Mouse (Mus musculus) right cerebral cortex, adult 18-20 months (tissue): ENCODE measurements around the gene Pds5a.
A peak's percentile ranks its signal among the peaks of the same experiment; 100 is the strongest.
"Not testable (repeated sequence)": the region's sequence is repeated elsewhere in the genome, so short reads cannot be mapped to it uniquely, and the experiment has no call there.

Experiments
- DNase-seq: peaks from one replicate; pipeline ENCODE4 v3.0.0; 2022; ENCODE audit warnings: mixed read lengths

Gene Pds5a

GRCm38 (mm10) chr5:65697836-65698758, at the start of gene Pds5a:
Gene Pds5a, minus strand, starts transcription at chr5:65698273.
- DNase-seq: peak; percentile 86

GRCm38 (mm10) chr5:65746908-65747307, 48.8 kb upstream of the Pds5a start:
- no peak for DNase-seq

GRCm38 (mm10) chr5:65739366-65739765, 41.3 kb upstream of the Pds5a start:
- DNase-seq: no peak

- DNase-seq: no peak
Observed at GRCm38 (mm10) chr5:65735601-65736000, 37.5 kb upstream of the Pds5a start.

- DNase-seq: no peak
Observed at GRCm38 (mm10) chr5:65731173-65732007, 33.3 kb upstream of the Pds5a start.

GRCm38 (mm10) chr5:65724311-65725054, 26.4 kb upstream of the Pds5a start:
- DNase-seq: peak; percentile 33

- DNase-seq: no peak
Observed at GRCm38 (mm10) chr5:65718368-65718767, 20.3 kb upstream of the Pds5a start.

GRCm38 (mm10) chr5:65717903-65718211, 19.8 kb upstream of the Pds5a start:
- DNase-seq: not testable (repeated sequence)

GRCm38 (mm10) chr5:65717063-65717902, 19.2 kb upstream of the Pds5a start:
- DNase-seq: no peak

GRCm38 (mm10) chr5:65715084-65715483, 17.0 kb upstream of the Pds5a start:
- DNase-seq: no peak

- no peak for DNase-seq
Observed at GRCm38 (mm10) chr5:65711463-65711862, 13.4 kb upstream of the Pds5a start.

- no peak for DNase-seq
Observed at GRCm38 (mm10) chr5:65710267-65710666, 12.2 kb upstream of the Pds5a start.

GRCm38 (mm10) chr5:65706979-65707378, 8.9 kb upstream of the Pds5a start:
- DNase-seq: no peak

- DNase-seq: no peak
Observed at GRCm38 (mm10) chr5:65706171-65706570, 8.1 kb upstream of the Pds5a start.

GRCm38 (mm10) chr5:65704765-65705678, 6.9 kb upstream of the Pds5a start:
- no peak for DNase-seq

- no peak for DNase-seq
Observed at GRCm38 (mm10) chr5:65703261-65703660, 5.2 kb upstream of the Pds5a start.

GRCm38 (mm10) chr5:65700102-65700501, 2.0 kb upstream of the Pds5a start:
- DNase-seq: no peak

- DNase-seq: no peak
Observed at GRCm38 (mm10) chr5:65699146-65699545, 1.1 kb upstream of the Pds5a start.

GRCm38 (mm10) chr5:65698759-65699136, 675 bp upstream of the Pds5a start:
- no peak for DNase-seq

- DNase-seq: no peak
Observed at GRCm38 (mm10) chr5:65697486-65697835, 612 bp downstream of the Pds5a start.

- peak; percentile 75 for DNase-seq
Observed at GRCm38 (mm10) chr5:65696821-65697485, 1.1 kb downstream of the Pds5a start.
